Mouse (Mus musculus): Measurements from ENCODE around the gene Olfr804.

Gene Olfr804

DNA sequence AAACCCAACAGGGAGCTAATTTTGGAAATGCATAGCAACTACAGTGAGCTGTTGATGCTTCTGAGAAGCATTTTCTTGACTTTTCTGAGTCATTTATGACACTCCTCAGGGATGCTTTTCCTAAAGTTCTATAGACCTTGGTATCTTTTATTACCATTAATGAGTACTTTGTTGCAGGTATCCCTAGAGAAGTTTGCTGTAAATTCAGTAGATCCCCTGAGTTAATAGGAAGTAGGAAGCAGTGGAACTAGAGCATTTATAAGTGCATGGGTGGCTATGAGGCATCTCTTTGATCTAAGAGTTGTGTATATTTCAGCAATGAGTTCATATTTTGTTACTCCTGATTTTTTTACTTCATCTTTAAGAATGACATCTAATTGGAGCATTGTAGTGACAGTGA is at the start of gene Olfr804:
TSS of gene Olfr804 (plus strand) at position 301 of the 400 bp plus-strand sequence.
- CTCF ChIA-PET, result no interaction called here

GRCm38 (mm10) chr10:129657394-129657793 is 45.6 kb upstream of the Olfr804 start, which contains the start of gene Olfr800:
Gene Olfr800 (plus strand): TSS chr10:129657694.
- CTCF ChIA-PET, result no interaction called here

GRCm38 (mm10) chr10:129673765-129674164 is 29.2 kb upstream of the Olfr804 start, which contains the start of gene Olfr801:
Gene Olfr801 (minus strand): TSS chr10:129673865.
- CTCF ChIA-PET, result no interaction called here

- CTCF ChIA-PET, result no interaction called here
Measured at GRCm38 (mm10) chr10:129688069-129688468, 14.9 kb upstream of the Olfr804 start, which contains the start of gene Olfr802. Gene Olfr802 (minus strand): TSS chr10:129688169.

DNA sequence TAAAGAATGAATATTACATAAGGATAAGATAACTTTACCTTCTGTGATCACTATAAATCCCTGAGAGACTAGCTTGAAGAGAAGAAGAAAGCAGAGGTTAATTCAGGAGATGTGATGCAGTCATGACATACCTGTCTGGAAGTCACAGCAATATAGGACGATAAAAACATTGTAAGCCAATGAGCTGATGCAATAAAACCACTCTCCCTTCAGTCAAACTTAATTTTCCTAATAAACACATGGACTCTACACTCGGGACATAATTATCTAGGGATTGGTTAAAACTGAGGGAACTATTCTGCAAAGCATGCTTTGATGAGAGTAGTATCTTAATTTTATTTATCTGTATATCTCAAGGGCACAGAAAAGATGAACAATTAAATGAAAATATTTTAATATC is 8.8 kb upstream of the Olfr804 start, which contains the start of gene Olfr803:
TSS of gene Olfr803 (minus strand) at position 101 of the 400 bp plus-strand sequence.
- CTCF ChIA-PET, result no interaction called here

DNA sequence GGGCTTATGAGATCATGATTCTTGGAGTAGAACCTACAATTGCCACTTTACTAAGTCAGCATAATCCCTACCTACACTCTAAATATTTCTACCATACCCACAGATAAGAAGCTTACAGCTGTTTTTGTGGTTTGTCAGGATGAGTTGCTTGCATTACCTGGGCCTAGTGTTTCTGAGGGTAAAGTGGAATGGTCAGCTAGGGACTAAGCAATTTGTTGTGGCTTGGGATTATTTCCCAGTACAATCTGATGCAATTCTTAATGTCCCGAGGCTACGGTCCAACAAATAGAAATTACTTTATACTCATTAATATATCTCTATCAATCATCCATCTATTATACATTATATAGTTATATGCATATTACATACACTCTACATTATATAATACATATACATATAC is 26.3 kb downstream of the Olfr804 start, which contains the start of gene Olfr805:
TSS of gene Olfr805 (minus strand) at position 101 of the 400 bp plus-strand sequence.
- CTCF ChIA-PET, result no interaction called here

GRCm38 (mm10) chr10:129741821-129742220 is 38.8 kb downstream of the Olfr804 start, which contains the start of gene Olfr806:
Gene Olfr806 (minus strand): TSS chr10:129741921.
- CTCF ChIA-PET, result no interaction called here

GRCm38 (mm10) chr10:129757693-129758092 is 54.7 kb downstream of the Olfr804 start, which contains the start of gene Olfr807:
Gene Olfr807 (minus strand): TSS chr10:129757793.
- CTCF ChIA-PET, result no interaction called here

All from spleen, embryonic (tissue).